Mouse (Mus musculus): ENCODE measurements around the gene Rnft1.
A peak's percentile ranks its signal among the peaks of the same experiment; 100 is the strongest.

GRCm38 (mm10) chr11:86440791-86441190 lies 43.7 kb upstream of the Rnft1 start:
- TF ChIP-seq MYC (IDR thresholded peaks at IDR 0.05; ENCODE audit: low read depth, low read length) = no peak
- no peak; the same call in 1 of the 2 replicates for TF ChIP-seq HCFC1 (IDR thresholded peaks at IDR 0.05; ENCODE audit: low read depth, low read length)
- no peak for TF ChIP-seq CTCF (conservative IDR thresholded peaks at IDR 0.05 in 1 of 2, IDR thresholded peaks at IDR 0.05 in 1 of 2; ENCODE audit: low read depth in 2 of 2, low read length in 2 of 2)
- TF ChIP-seq TCF12 (IDR thresholded peaks at IDR 0.05; ENCODE audit: low read depth, low read length) = peak; percentile 67; the same call in 1 of the 2 replicates
- TF ChIP-seq USF1 (IDR thresholded peaks at IDR 0.05; ENCODE audit: low read depth, low read length) = no peak
- TF ChIP-seq POLR2A (IDR thresholded peaks at IDR 0.05; ENCODE audit: low read depth, low read length) = no peak
- TF ChIP-seq MAFK (IDR thresholded peaks at IDR 0.05; ENCODE audit: insufficient replicate concordance, low read length) = no peak
- no peak for TF ChIP-seq TBP (conservative IDR thresholded peaks at IDR 0.05; ENCODE audit: low read depth, low read length)
- TF ChIP-seq SMC3 (IDR thresholded peaks at IDR 0.05; ENCODE audit: low read depth, low read length) = no peak
- no peak; the same call in 1 of the 2 replicates for TF ChIP-seq NELFE (IDR thresholded peaks at IDR 0.05; ENCODE audit: low read depth, low read length)
- TF ChIP-seq EP300 (IDR thresholded peaks at IDR 0.05; ENCODE audit: low read length) = peak; percentile 66
- TF ChIP-seq E2F4 (IDR thresholded peaks at IDR 0.05; ENCODE audit: insufficient replicate concordance, low read depth, low read length) = no peak
- 0 out of 2 replicates have a peak, but pooled peaks have one; percentile 19 for TF ChIP-seq BHLHE40 (IDR thresholded peaks at IDR 0.05; ENCODE audit: low read depth, low read length)
- no peak for TF ChIP-seq ZNF384 (IDR thresholded peaks at IDR 0.05; ENCODE audit: low read depth, low read length)
